Mouse (Mus musculus): ENCODE data around the gene Atp5c1. TPM values are rescaled to one million over a fixed set of nuclear protein-coding genes. Genes with fewer than 3 reads are reported as not detected.

Gene Atp5c1
- polyA plus RNA-seq (2012; rRNA removed) (147 and 186 TPM in 2 replicates), polyA plus RNA-seq (2014; fragmentation: Nextera tagmentation; extraction: Ambion mirVana) (390 and 409 TPM in 2 replicates)

- ATAC-seq (ENCODE audit: insufficient read depth) (peak; percentile 91), DNase-seq (ENCODE audit: low read depth in 3 of 3, low spot score in 3 of 3) (peak; percentile 92 to 93 (median 93))
- under 1% methylated on average over 60 of the region's 61 CpGs for WGBS (ENCODE audit: insufficient replicate concordance)
- Histone ChIP-seq H3K9ac (replicated peaks) (peak within 1 kb of the TSS; percentile 97), H3K27ac (peak within 1 kb of the TSS; percentile 64), H3K4me1 (replicated peaks; ENCODE audit: control insufficient read depth in 2 of 2, insufficient read depth in 2 of 2, low read length in 1 of 2) (peaks cover 13 to 24% of the 10 kb centered on the region in 2 experiments), H3K4me3 (ENCODE audit: insufficient read depth in 1 of 2, low read depth in 2 of 2, low read length in 2 of 2) (peak within 1 kb of the TSS; percentile 75 to 85), H3K9me3 (ENCODE audit: control insufficient read depth, low read length) (no peaks in the 10 kb centered on the region), H3K4me2 (ENCODE audit: low read depth) (peak within 1 kb of the TSS; percentile 87), H3K27me3 (ENCODE audit: control insufficient read depth, insufficient read depth, low read length) (no peaks in the 10 kb centered on the region), H3K36me3 (replicated peaks; ENCODE audit: control insufficient read depth, insufficient read depth, low read depth) (no peaks in the 10 kb centered on the region; the same call in 1 of the 2 replicates)
- 0 out of 2 replicates have a peak, but pooled peaks have one; percentile 22 for TF ChIP-seq EP300 (IDR thresholded peaks at IDR 0.05; ENCODE audit: low read depth)
- peak; percentile 79 for TF ChIP-seq CTCF (IDR thresholded peaks at IDR 0.05; ENCODE audit: low read depth)
These were observed at the start of gene Atp5c1, which contains the start of gene Kin for GRCm38 (mm10) chr2:10080310-10081010. TSS of gene Atp5c1 (minus strand) at chr2:10080510. TSS of gene Kin (plus strand) at chr2:10080593.

DNA sequence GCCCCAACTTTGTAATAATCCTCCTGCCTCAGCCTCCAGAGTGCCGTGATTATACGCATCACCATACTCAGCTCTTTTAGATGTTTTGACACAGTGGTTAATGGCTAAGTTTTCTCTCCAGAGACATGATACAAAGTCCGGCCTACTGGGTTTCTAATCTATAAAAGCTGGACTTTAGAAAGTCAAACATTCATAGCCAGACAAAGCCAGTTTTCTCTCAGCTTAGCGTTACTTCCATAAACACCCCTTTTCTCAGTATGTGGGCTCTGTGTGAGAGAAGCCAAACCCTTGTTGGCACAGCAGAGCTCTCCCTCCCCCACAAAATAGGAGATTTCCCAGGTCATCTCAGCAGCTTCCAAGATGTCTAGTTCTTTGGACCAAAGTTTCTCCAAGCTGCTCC, 48.3 kb upstream of the Atp5c1 start:
- H3K27ac ChIP-seq: no peak overlapping the region
- TF ChIP-seq EP300 (IDR thresholded peaks at IDR 0.05; ENCODE audit: low read depth): no peak
- no peak for TF ChIP-seq CTCF (IDR thresholded peaks at IDR 0.05; ENCODE audit: low read depth)
- H3K9ac ChIP-seq (replicated peaks): no peak overlapping the region
- peak overlapping the region; percentile 18 to 32; a peak in 2 of 4 replicates for H3K4me3 ChIP-seq (ENCODE audit: insufficient read depth in 1 of 2, low read depth in 2 of 2, low read length in 2 of 2)
- DNase-seq (ENCODE audit: low read depth in 3 of 3, low spot score in 3 of 3) (no peak), ATAC-seq (ENCODE audit: insufficient read depth) (peak; percentile 44; the same call in 1 of the 2 replicates)
- H3K27me3 ChIP-seq (ENCODE audit: control insufficient read depth, insufficient read depth, low read length): no peaks in the 10 kb centered on the region
- WGBS (ENCODE audit: insufficient replicate concordance): 63% methylated on average over 4 of the region's 4 CpGs
- peaks cover 0 to 6% of the 10 kb centered on the region in 2 experiments; a peak in 1 of 4 replicates for H3K4me1 ChIP-seq (replicated peaks; ENCODE audit: control insufficient read depth in 2 of 2, insufficient read depth in 2 of 2, low read length in 1 of 2)
- no peaks in the 10 kb centered on the region for H3K9me3 ChIP-seq (ENCODE audit: control insufficient read depth, low read length)
- no peaks in the 10 kb centered on the region for H3K36me3 ChIP-seq (replicated peaks; ENCODE audit: control insufficient read depth, insufficient read depth, low read depth)
- peak overlapping the region; percentile 34 for H3K4me2 ChIP-seq (ENCODE audit: low read depth)

GRCm38 (mm10) chr2:10127471-10127870, 47.2 kb upstream of the Atp5c1 start:
- no peaks in the 10 kb centered on the region for H3K36me3 ChIP-seq (replicated peaks; ENCODE audit: control insufficient read depth, insufficient read depth, low read depth)
- H3K27me3 ChIP-seq (ENCODE audit: control insufficient read depth, insufficient read depth, low read length): no peaks in the 10 kb centered on the region
- H3K9ac ChIP-seq (replicated peaks): no peak overlapping the region
- 56% methylated on average over 5 of the region's 5 CpGs for WGBS (ENCODE audit: insufficient replicate concordance)
- TF ChIP-seq CTCF (IDR thresholded peaks at IDR 0.05; ENCODE audit: low read depth) (no peak), EP300 (IDR thresholded peaks at IDR 0.05; ENCODE audit: low read depth) (no peak)
- H3K4me3 ChIP-seq (ENCODE audit: insufficient read depth in 1 of 2, low read depth in 2 of 2, low read length in 2 of 2): peak overlapping the region in 1 of 2 experiments; percentile 23; a peak in 2 of 4 replicates
- no peak overlapping the region for H3K27ac ChIP-seq
- DNase-seq (ENCODE audit: low read depth in 3 of 3, low spot score in 3 of 3) (no peak), ATAC-seq (ENCODE audit: insufficient read depth) (no peak)
- H3K4me1 ChIP-seq (replicated peaks; ENCODE audit: control insufficient read depth in 2 of 2, insufficient read depth in 2 of 2, low read length in 1 of 2): peaks cover 0 to 6% of the 10 kb centered on the region in 2 experiments; a peak in 1 of 4 replicates
- H3K4me2 ChIP-seq (ENCODE audit: low read depth): peak overlapping the region; percentile 34
- H3K9me3 ChIP-seq (ENCODE audit: control insufficient read depth, low read length): no peaks in the 10 kb centered on the region

GRCm38 (mm10) chr2:10126122-10126521, 45.8 kb upstream of the Atp5c1 start:
- no peak for TF ChIP-seq CTCF (IDR thresholded peaks at IDR 0.05; ENCODE audit: low read depth)
- no peak for TF ChIP-seq EP300 (IDR thresholded peaks at IDR 0.05; ENCODE audit: low read depth)
- Histone ChIP-seq H3K27me3 (ENCODE audit: control insufficient read depth, insufficient read depth, low read length) (no peaks in the 10 kb centered on the region), H3K4me2 (ENCODE audit: low read depth) (peak overlapping the region; percentile 34; the same call in 1 of the 2 replicates), H3K36me3 (replicated peaks; ENCODE audit: control insufficient read depth, insufficient read depth, low read depth) (no peaks in the 10 kb centered on the region), H3K27ac (no peak overlapping the region), H3K9me3 (ENCODE audit: control insufficient read depth, low read length) (no peaks in the 10 kb centered on the region), H3K4me3 (ENCODE audit: insufficient read depth in 1 of 2, low read depth in 2 of 2, low read length in 2 of 2) (no peak overlapping the region), H3K4me1 (replicated peaks; ENCODE audit: control insufficient read depth in 2 of 2, insufficient read depth in 2 of 2, low read length in 1 of 2) (no peaks in the 10 kb centered on the region), H3K9ac (replicated peaks) (no peak overlapping the region)
- 53% methylated on average over 4 of the region's 4 CpGs for WGBS (ENCODE audit: insufficient replicate concordance)
- ATAC-seq (ENCODE audit: insufficient read depth) (no peak), DNase-seq (ENCODE audit: low read depth in 3 of 3, low spot score in 3 of 3) (no peak)

DNA sequence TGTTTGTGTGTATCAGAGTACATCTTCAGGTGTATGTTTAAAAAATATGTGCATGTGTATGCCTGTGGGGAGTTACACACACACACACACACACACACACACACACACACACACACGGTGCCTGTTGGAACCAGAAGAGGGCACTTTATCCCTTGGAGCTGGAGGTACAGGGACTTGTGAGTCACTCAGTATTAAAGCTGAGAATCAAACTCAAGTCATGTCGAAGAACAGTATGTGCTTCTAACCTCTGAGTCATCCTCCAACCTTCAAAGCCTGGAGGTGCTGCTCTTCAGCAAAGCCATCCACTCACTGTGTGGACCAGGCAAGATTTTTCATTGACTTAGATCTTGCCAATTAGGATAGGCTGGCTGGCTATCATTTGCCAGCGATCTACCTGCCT, 41.5 kb upstream of the Atp5c1 start:
- Histone ChIP-seq H3K27me3 (ENCODE audit: control insufficient read depth, insufficient read depth, low read length) (no peaks in the 10 kb centered on the region), H3K36me3 (replicated peaks; ENCODE audit: control insufficient read depth, insufficient read depth, low read depth) (no peaks in the 10 kb centered on the region), H3K4me2 (ENCODE audit: low read depth) (no peak overlapping the region), H3K4me1 (replicated peaks; ENCODE audit: control insufficient read depth in 2 of 2, insufficient read depth in 2 of 2, low read length in 1 of 2) (no peaks in the 10 kb centered on the region), H3K9me3 (ENCODE audit: control insufficient read depth, low read length) (no peaks in the 10 kb centered on the region), H3K9ac (replicated peaks) (no peak overlapping the region), H3K4me3 (ENCODE audit: insufficient read depth in 1 of 2, low read depth in 2 of 2, low read length in 2 of 2) (no peak overlapping the region), H3K27ac (no peak overlapping the region)
- DNase-seq (ENCODE audit: low read depth in 3 of 3, low spot score in 3 of 3) (no peak), ATAC-seq (ENCODE audit: insufficient read depth) (no peak)
- TF ChIP-seq EP300 (IDR thresholded peaks at IDR 0.05; ENCODE audit: low read depth) (no peak), CTCF (IDR thresholded peaks at IDR 0.05; ENCODE audit: low read depth) (no peak)
- 32% methylated on average over 3 of the region's 3 CpGs for WGBS (ENCODE audit: insufficient replicate concordance)

Measured in liver, embryonic 14.5 days (tissue).